Mouse (Mus musculus) limb, embryonic 14.5 days (tissue): ENCODE measurements around the gene Gpn3. TPM values are rescaled to one million over a fixed set of nuclear protein-coding genes. Genes with fewer than 3 reads are reported as not detected.

Experiments
- ATAC-seq: fragments of 200-750 bp; cut with Nextera tagmentation; 2 replicates; pipeline ENCODE4 v1.8.0; 2017; ENCODE audit warnings: low read depth, moderate number of reproducible peaks, moderate TSS enrichment; ENCODE audit not compliant: low FRiP score
- DNase-seq: peaks from one replicate; pipeline ENCODE4 v3.0.0-alpha.2; 2015; ENCODE audit warnings: low spot score
- H3K27ac ChIP-seq: fragments of 300-500 bp; sonication (generic); replicated peaks from 2 replicates; pipeline ENCODE4 v1.5.1; 2014; ENCODE audit warnings: low read depth, mild to moderate bottlenecking, low read length, moderate library complexity, mixed read lengths
- H3K27me3 ChIP-seq: fragments of 300-500 bp; sonication (generic); 2 replicates; pipeline ENCODE4 v1.6.1; 2014; ENCODE audit warnings: low read length, mixed read lengths; ENCODE audit not compliant: control insufficient read depth, insufficient read depth
- H3K36me3 ChIP-seq: fragments of 300-500 bp; sonication (generic); 2 replicates; pipeline ENCODE4 v1.6.1; 2014; ENCODE audit warnings: mild to moderate bottlenecking, low read length, moderate library complexity, mixed read lengths; ENCODE audit not compliant: control insufficient read depth, insufficient read depth
- H3K4me1 ChIP-seq: fragments of 300-500 bp; sonication (generic); 2 replicates; pipeline ENCODE4 v1.6.1; 2014; ENCODE audit warnings: antibody characterized with exemption, low read length, mixed read lengths; ENCODE audit not compliant: control insufficient read depth, insufficient read depth
- H3K4me2 ChIP-seq: fragments of 300-500 bp; sonication (generic); replicated peaks from 2 replicates; pipeline ENCODE4 v1.6.1; 2014; ENCODE audit warnings: low read depth, mild to moderate bottlenecking, low read length, moderate library complexity; ENCODE audit not compliant: severe bottlenecking
- H3K4me3 ChIP-seq: fragments of 300-500 bp; sonication (generic); replicated peaks from 2 replicates; pipeline ENCODE4 v1.5.1; 2014; ENCODE audit warnings: low read length
- H3K9ac ChIP-seq: fragments of 300-500 bp; sonication (generic); 2 replicates; pipeline ENCODE4 v1.6.1; 2014; ENCODE audit warnings: mild to moderate bottlenecking, low read depth, low read length, moderate library complexity; ENCODE audit not compliant: severe bottlenecking
- H3K9me3 ChIP-seq: fragments of 300-500 bp; sonication (generic); 2 replicates; pipeline ENCODE4 v1.6.1; 2016; ENCODE audit warnings: low read length; ENCODE audit not compliant: control insufficient read depth
- POLR2A ChIP-seq: fragments of 200-500 bp; IDR thresholded peaks from 2 replicates; pipeline ENCODE4 v1.8.0; 2012; ENCODE audit warnings: inconsistent platforms, mild to moderate bottlenecking, moderate library complexity, borderline replicate concordance; ENCODE audit not compliant: insufficient read depth, insufficient read length; ENCODE audit errors: extremely low read depth
- WGBS: fragments of 180-500 bp; shearing (Covaris S2); extraction: QIAGEN DNeasy Blood & Tissue Kit; methylation state at CpG from one replicate; pipeline ENCODE4 v1.1.7; 2014; 5-methylcytosine and 5-hydroxymethylcytosine counted together
- polyA plus RNA-seq, 2 experiments: library from polyadenylated mRNA; depleted of rRNA in 1 of 2; stranded (reverse) in 1 of 2; unstranded in 1 of 2; fragments of >200 nt; fragmentation: Nextera tagmentation in 1 of 2; extraction: Ambion mirVana in 1 of 2; gene quantifications; 2 replicates each; pipeline versions ENCODE4 v1.2.1 to v1.2.3; 2012 to 2014

Gene Gpn3
- polyA plus RNA-seq, 2 experiments: 64.1 to 74.2 TPM

DNA sequence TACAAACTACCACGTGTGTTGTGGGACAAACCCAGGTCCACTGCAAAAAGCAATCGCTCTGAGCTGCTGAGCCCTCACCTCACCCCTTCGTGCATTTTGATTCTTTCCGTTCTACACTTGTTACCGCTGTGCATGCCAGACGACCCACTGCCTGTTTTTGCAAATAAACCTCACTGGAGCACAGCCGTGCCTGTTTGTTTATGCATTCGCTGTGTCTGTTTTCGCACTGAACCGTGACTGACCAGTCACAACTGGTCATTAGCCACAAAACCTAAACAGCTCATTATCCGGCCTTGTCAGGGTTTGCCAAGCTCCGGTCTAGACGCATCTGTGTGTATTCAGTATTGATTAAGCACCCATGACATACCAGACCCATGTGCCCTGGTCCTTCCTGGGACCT, 30.5 kb downstream of the Gpn3 start:
- peaks cover 5% of the 10 kb centered on the region; the same call in 1 of the 2 replicates for H3K9me3 ChIP-seq
- WGBS: 77% methylated on average over 13 of the region's 13 CpGs
- H3K9ac ChIP-seq: no peak overlapping the region
- no peak for TF ChIP-seq POLR2A
- DNase-seq (no peak), ATAC-seq (no peak)
- no peak overlapping the region for H3K4me3 ChIP-seq
- no peaks in the 10 kb centered on the region for H3K27me3 ChIP-seq
- H3K36me3 ChIP-seq: peaks cover 89% of the 10 kb centered on the region
- no peaks in the 10 kb centered on the region for H3K4me1 ChIP-seq
- H3K4me2 ChIP-seq: no peak overlapping the region
- no peak overlapping the region for H3K27ac ChIP-seq

DNA sequence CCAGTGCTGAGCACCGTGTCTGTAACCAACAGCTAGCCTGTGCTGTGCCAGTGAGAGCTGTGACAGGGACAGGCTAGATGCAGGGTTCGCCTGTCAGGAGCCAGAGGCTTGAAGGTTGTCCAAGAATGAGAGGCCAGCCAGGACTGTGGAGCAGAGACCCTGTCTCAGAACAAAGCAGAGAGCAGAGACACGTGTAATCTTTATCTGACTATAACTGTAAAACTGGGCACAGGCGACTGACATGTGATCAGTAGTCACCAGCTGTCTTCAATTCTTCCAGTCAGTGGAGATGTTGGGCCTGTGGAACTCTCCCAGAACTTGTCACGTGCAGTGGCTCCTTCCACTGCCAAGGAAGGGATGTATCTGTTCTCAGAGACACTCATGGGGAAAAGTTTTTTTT, 31.1 kb downstream of the Gpn3 start:
- H3K9ac ChIP-seq: no peak overlapping the region
- no peak for TF ChIP-seq POLR2A
- peaks cover 87% of the 10 kb centered on the region for H3K36me3 ChIP-seq
- no peak for DNase-seq
- WGBS: 86% methylated on average over 5 of the region's 5 CpGs
- H3K4me1 ChIP-seq: no peaks in the 10 kb centered on the region
- peaks cover 5% of the 10 kb centered on the region; the same call in 1 of the 2 replicates for H3K9me3 ChIP-seq
- H3K27ac ChIP-seq: no peak overlapping the region
- H3K4me2 ChIP-seq: no peak overlapping the region
- ATAC-seq: no peak
- H3K27me3 ChIP-seq: no peaks in the 10 kb centered on the region
- no peak overlapping the region for H3K4me3 ChIP-seq

DNA sequence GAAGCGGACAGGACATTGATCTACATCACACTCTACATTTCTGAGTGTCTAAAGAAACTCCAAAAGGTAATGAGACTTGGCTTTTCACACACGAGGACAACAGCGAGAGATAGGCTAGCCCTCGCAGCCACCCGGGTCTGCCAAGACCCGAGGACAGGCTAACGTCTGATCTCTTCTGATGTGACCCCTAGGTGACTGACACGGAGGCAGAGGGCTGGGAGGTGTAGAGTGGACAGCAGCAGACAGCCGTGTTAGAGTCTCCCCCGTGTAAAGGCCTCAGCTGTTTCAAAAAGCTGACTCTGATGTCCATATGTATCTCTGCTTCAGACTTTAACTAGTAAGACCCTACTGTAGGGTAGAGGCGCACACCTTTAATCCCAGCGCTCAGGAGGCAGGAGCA, 31.7 kb downstream of the Gpn3 start:
- ATAC-seq: no peak
- DNase-seq: no peak
- Histone ChIP-seq H3K27me3 (no peaks in the 10 kb centered on the region), H3K9me3 (peaks cover 5% of the 10 kb centered on the region; the same call in 1 of the 2 replicates), H3K4me3 (no peak overlapping the region), H3K27ac (no peak overlapping the region), H3K4me1 (no peaks in the 10 kb centered on the region), H3K36me3 (peaks cover 81% of the 10 kb centered on the region), H3K4me2 (no peak overlapping the region), H3K9ac (no peak overlapping the region)
- WGBS: 93% methylated on average over 12 of the region's 12 CpGs
- no peak for TF ChIP-seq POLR2A

DNA sequence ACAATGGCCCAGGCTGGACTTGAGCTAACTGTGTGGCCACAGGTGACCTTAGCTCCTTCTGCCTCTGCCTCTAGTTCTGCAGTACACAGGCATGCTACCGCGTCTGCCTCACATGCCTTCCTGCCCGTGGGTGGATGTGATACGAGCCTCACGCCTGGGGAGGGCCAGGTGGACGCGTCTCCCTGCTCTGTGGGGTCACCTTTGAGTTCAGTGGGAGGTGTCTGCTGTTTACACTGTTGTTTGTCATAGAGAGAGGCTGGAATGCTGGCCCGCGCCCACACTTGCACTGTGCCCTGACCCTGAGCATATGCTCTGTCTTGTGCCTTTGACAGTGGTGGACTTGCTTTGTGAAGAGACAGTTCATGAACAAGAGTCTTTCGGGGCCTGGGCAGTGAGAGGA, 33.9 kb downstream of the Gpn3 start:
- DNase-seq: no peak
- peaks cover 5% of the 10 kb centered on the region; the same call in 1 of the 2 replicates for H3K9me3 ChIP-seq
- no peak for ATAC-seq
- H3K4me3 ChIP-seq: no peak overlapping the region
- H3K27ac ChIP-seq: no peak overlapping the region
- TF ChIP-seq POLR2A: no peak
- WGBS: 92% methylated on average over 10 of the region's 10 CpGs
- no peaks in the 10 kb centered on the region for H3K27me3 ChIP-seq
- H3K36me3 ChIP-seq: peaks cover 66% of the 10 kb centered on the region
- H3K4me1 ChIP-seq: no peaks in the 10 kb centered on the region
- no peak overlapping the region for H3K9ac ChIP-seq
- no peak overlapping the region for H3K4me2 ChIP-seq

DNA sequence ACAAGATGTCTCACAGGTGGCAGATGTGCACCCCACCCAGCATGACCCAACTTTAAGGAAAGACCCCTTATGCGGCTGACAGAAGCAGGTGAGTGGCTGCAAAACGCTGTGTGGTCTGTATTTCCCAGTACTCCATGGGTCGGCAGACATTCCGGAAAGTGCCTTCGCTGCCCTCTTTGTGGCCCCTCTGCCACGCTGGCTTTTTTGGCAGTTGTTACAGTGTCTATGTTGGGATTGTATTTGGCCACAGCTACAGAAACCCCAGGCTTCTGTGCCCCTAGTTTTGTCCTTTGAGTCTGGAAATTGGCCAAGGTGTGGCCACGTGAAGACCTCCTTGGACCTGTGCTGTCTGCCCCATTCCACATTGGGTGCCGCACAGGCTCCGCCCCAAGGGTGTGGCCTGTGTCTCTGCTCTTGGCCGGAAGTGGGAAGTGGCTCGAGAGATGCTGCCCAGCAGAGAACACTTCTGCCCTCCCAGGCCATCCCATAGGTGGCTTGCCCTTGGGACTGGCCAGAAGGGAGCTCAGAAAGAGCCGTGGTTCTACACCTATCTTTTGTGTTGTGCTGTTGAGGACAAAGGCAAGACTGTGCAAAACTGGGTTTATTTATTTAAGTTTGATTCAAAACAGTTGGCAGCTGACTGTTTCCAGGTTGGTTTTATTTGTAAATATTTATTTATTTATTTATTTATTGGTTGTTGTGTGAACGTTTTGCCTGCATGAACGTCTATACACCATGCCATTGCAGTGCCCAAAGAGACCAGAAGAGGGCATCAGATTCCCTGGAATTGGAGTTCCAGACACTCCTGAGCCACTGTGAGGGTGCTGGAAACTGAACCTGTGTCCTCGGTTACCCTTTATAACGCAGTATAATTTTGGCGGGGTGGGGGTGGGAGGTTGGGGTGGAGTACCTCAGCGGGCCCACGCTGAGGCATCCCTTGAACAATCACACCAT, 38.3 kb downstream of the Gpn3 start:
- H3K36me3 ChIP-seq: peaks cover 25% of the 10 kb centered on the region
- no peaks in the 10 kb centered on the region for H3K4me1 ChIP-seq
- no peak overlapping the region for H3K4me3 ChIP-seq
- H3K4me2 ChIP-seq: no peak overlapping the region
- no peak for ATAC-seq
- H3K9ac ChIP-seq: no peak overlapping the region
- H3K9me3 ChIP-seq: peaks cover 5% of the 10 kb centered on the region; the same call in 1 of the 2 replicates
- no peak for TF ChIP-seq POLR2A
- H3K27ac ChIP-seq: no peak overlapping the region
- 85% methylated on average over 19 of the region's 19 CpGs for WGBS
- no peak for DNase-seq
- H3K27me3 ChIP-seq: no peaks in the 10 kb centered on the region
